Mouse (Mus musculus): ENCODE results near the gene Gpalpp1. TPM values are rescaled to one million over a fixed set of nuclear protein-coding genes. Genes with fewer than 3 reads are reported as not detected.

Gene Gpalpp1
- polyA plus RNA-seq (2016; fragmentation: Nextera tagmentation; extraction: Ambion mirVana) = 16.8 and 17.6 TPM in 2 replicates

GRCm38 (mm10) chr14:76110396-76111221 is at the start of gene Gpalpp1, which contains the start of gene Nufip1:
Gene Gpalpp1, minus strand, starts transcription at chr14:76110760.
Gene Nufip1, plus strand, starts transcription at chr14:76110891.
- peak within 1 kb of the TSS; percentile 90 for H3K4me3 ChIP-seq
- under 1% methylated on average over 69 of the region's 69 CpGs for WGBS
- H3K4me1 ChIP-seq = peaks cover 28% of the 10 kb centered on the region
- H3K27ac ChIP-seq (replicated peaks) = peak within 1 kb of the TSS; percentile 87
- DNase-seq (ENCODE audit: low spot score) = peak; percentile 93
- H3K9me3 ChIP-seq (replicated peaks) = no peaks in the 10 kb centered on the region
- H3K36me3 ChIP-seq = peaks cover 33% of the 10 kb centered on the region
- no peaks in the 10 kb centered on the region for H3K27me3 ChIP-seq (ENCODE audit: low read depth, poor library complexity, severe bottlenecking)

GRCm38 (mm10) chr14:76158192-76158785 is 47.7 kb upstream of the Gpalpp1 start:
- no peak overlapping the region for H3K4me3 ChIP-seq
- peaks cover 10% of the 10 kb centered on the region for H3K4me1 ChIP-seq
- 70% methylated on average over 5 of the region's 5 CpGs for WGBS
- DNase-seq (ENCODE audit: low spot score) = no peak
- H3K27me3 ChIP-seq (ENCODE audit: low read depth, poor library complexity, severe bottlenecking) = no peaks in the 10 kb centered on the region
- peaks cover 4% of the 10 kb centered on the region; the same call in 1 of the 2 replicates for H3K9me3 ChIP-seq (replicated peaks)
- H3K27ac ChIP-seq (replicated peaks) = no peak overlapping the region
- H3K36me3 ChIP-seq = no peaks in the 10 kb centered on the region

GRCm38 (mm10) chr14:76153828-76154227 is 43.3 kb upstream of the Gpalpp1 start:
- H3K9me3 ChIP-seq (replicated peaks) = no peaks in the 10 kb centered on the region
- no peak for DNase-seq (ENCODE audit: low spot score)
- WGBS = 26% methylated on average over 6 of the region's 6 CpGs
- peak overlapping the region; percentile 74 for H3K4me3 ChIP-seq
- no peaks in the 10 kb centered on the region for H3K27me3 ChIP-seq (ENCODE audit: low read depth, poor library complexity, severe bottlenecking)
- peaks cover 38% of the 10 kb centered on the region for H3K4me1 ChIP-seq
- peak overlapping the region; percentile 99 for H3K27ac ChIP-seq (replicated peaks)
- H3K36me3 ChIP-seq = no peaks in the 10 kb centered on the region

DNA sequence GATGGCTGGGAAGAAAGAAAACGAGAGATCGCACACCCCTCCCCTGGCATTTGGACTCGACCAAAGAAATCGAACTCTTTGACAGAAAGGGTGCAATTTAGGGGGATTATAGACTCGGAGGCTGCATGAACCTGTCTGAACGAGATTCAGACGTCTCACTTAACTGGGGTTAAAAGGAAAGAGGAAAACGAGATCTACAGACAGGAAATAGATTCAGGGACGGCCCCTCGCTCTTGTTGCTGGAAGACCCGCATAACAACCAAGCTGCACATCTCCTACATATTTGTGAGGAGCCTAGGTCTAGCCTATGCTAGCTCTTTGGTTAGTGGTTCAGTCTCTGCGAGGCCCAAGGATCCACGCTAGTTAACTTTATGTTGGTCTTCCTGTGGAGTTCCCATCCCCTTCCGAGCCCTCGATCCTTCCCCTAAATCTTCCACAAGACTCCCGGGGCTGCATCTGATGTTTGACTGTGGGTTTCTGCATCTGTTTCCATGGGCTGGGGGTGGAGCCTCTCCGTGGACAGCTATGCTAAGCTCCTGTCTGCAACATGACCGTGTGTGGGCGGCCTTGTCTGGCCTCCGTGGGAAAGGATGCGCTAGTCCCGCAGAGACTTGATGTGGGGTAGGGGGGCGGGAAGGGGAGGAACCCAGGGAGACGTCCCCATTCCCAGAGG is 42.6 kb upstream of the Gpalpp1 start:
- Histone ChIP-seq H3K9me3 (replicated peaks) (no peaks in the 10 kb centered on the region), H3K4me1 (peaks cover 38% of the 10 kb centered on the region), H3K27ac (replicated peaks) (peak overlapping the region; percentile 99), H3K36me3 (no peaks in the 10 kb centered on the region), H3K4me3 (peak overlapping the region; percentile 74), H3K27me3 (ENCODE audit: low read depth, poor library complexity, severe bottlenecking) (no peaks in the 10 kb centered on the region)
- peak; percentile 60 for DNase-seq (ENCODE audit: low spot score)
- WGBS = under 1% methylated on average over 24 of the region's 24 CpGs

DNA sequence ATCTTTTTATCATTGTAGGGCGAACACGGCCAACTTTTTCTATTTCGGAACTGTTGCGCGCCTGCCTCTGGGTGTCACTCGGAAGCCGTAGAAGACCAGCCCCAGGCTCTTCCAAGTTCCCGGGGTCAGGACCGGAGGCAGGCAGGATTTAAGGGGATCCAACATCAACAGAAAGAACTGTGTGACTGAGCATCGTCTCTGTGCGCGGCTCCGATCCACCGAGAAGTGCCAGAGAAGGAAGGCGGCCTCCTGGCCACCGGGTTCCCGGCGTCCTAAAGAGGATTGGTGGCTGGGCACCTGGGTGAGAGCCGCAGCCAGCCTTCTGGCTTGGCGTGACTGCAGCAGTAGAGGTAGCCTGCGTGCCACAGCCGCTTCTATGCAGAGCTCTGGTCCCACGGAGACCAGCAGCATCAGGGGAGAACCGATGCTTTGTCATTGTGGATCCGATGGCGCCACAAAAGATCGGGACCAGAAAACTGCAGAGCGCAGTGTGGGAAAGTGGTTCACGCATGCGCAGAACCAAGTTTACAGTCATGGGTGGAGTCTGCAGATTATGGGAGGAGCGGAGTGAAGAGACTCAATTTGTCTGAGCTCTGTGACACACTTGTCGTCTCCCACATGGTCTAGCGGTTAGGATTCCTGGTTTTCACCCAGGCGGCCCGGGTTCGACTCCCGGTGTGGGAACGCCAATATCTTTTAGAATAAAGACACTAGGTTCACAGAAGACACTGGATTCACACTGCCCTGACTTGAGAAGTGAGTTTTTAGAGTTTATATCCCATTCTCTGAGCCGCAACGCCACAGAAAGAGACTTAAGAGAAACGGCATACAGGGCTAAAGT is 41.8 kb upstream of the Gpalpp1 start:
- WGBS = under 1% methylated on average over 41 of the region's 41 CpGs
- H3K27ac ChIP-seq (replicated peaks) = peak overlapping the region; percentile 99
- no peaks in the 10 kb centered on the region for H3K27me3 ChIP-seq (ENCODE audit: low read depth, poor library complexity, severe bottlenecking)
- H3K4me1 ChIP-seq = peaks cover 38% of the 10 kb centered on the region
- no peaks in the 10 kb centered on the region for H3K9me3 ChIP-seq (replicated peaks)
- H3K36me3 ChIP-seq = no peaks in the 10 kb centered on the region
- H3K4me3 ChIP-seq = peak overlapping the region; percentile 74
- peak; percentile 95 for DNase-seq (ENCODE audit: low spot score)

DNA sequence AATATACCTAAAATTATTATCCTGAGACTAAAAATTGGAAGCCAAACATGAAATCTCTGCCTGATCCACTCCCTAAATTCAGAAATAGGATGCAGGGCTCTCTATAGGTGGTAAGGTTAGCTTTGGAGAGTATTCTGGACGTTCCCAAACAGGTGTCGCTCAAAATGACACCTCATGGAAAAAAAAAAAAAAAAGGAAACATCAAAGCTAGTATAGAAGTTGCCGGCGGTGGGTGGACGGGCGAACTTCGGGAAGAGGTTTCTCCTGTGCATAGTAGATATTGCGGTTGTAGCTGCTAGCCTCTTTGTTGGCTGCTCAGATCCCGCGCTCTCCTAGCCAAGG is 41.2 kb upstream of the Gpalpp1 start:
- peak overlapping the region; percentile 74 for H3K4me3 ChIP-seq
- no peak for DNase-seq (ENCODE audit: low spot score)
- no peaks in the 10 kb centered on the region for H3K36me3 ChIP-seq
- H3K27ac ChIP-seq (replicated peaks) = peak overlapping the region; percentile 99
- no peaks in the 10 kb centered on the region for H3K27me3 ChIP-seq (ENCODE audit: low read depth, poor library complexity, severe bottlenecking)
- H3K9me3 ChIP-seq (replicated peaks) = no peaks in the 10 kb centered on the region
- H3K4me1 ChIP-seq = peaks cover 38% of the 10 kb centered on the region
- under 1% methylated on average over 10 of the region's 10 CpGs for WGBS

DNA sequence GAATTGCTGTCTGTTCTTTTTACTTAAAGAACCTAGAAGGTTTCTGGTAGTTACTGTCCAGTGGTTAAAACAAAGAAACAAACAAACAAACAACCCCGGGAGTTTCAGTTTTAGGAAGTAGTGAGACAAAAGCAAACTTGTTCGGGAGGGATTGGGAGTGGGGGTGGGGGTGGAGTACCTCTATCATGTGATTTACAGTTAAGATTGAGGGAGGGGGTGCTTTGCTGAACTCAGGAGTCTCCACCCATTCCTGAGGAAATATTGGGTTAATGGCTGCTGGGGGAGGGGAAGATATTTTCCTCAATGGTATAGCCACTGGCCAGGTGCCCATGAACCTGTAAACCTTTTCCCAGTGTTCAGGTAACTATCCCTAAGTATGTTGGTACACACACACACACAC is 40.5 kb upstream of the Gpalpp1 start:
- no peaks in the 10 kb centered on the region for H3K27me3 ChIP-seq (ENCODE audit: low read depth, poor library complexity, severe bottlenecking)
- H3K36me3 ChIP-seq = no peaks in the 10 kb centered on the region
- no peak overlapping the region for H3K27ac ChIP-seq (replicated peaks)
- H3K4me1 ChIP-seq = peaks cover 41% of the 10 kb centered on the region
- 87% methylated on average over 2 of the region's 2 CpGs for WGBS
- no peaks in the 10 kb centered on the region for H3K9me3 ChIP-seq (replicated peaks)
- peak overlapping the region; percentile 74; the same call in 1 of the 2 replicates for H3K4me3 ChIP-seq
- no peak for DNase-seq (ENCODE audit: low spot score)

- Histone ChIP-seq H3K4me1 (peaks cover 46% of the 10 kb centered on the region), H3K9me3 (replicated peaks) (no peaks in the 10 kb centered on the region), H3K36me3 (no peaks in the 10 kb centered on the region), H3K27me3 (ENCODE audit: low read depth, poor library complexity, severe bottlenecking) (no peaks in the 10 kb centered on the region), H3K4me3 (no peak overlapping the region), H3K27ac (replicated peaks) (peak overlapping the region; percentile 6; the same call in 1 of the 2 replicates)
- DNase-seq (ENCODE audit: low spot score) = no peak
- 84% methylated on average over 11 of the region's 11 CpGs for WGBS
These were observed 39.9 kb upstream of the Gpalpp1 start for GRCm38 (mm10) chr14:76150499-76150898.

- 44% methylated on average over 13 of the region's 13 CpGs for WGBS
- Histone ChIP-seq H3K4me3 (no peak overlapping the region), H3K27ac (replicated peaks) (no peak overlapping the region; the same call in 1 of the 2 replicates), H3K4me1 (peaks cover 48% of the 10 kb centered on the region), H3K27me3 (ENCODE audit: low read depth, poor library complexity, severe bottlenecking) (no peaks in the 10 kb centered on the region), H3K36me3 (no peaks in the 10 kb centered on the region), H3K9me3 (replicated peaks) (no peaks in the 10 kb centered on the region)
- DNase-seq (ENCODE audit: low spot score) = no peak
These were observed 39.1 kb upstream of the Gpalpp1 start for GRCm38 (mm10) chr14:76149531-76150179.

GRCm38 (mm10) chr14:76148294-76148693 is 37.7 kb upstream of the Gpalpp1 start:
- Histone ChIP-seq H3K27ac (replicated peaks) (no peak overlapping the region), H3K36me3 (no peaks in the 10 kb centered on the region), H3K9me3 (replicated peaks) (no peaks in the 10 kb centered on the region), H3K27me3 (ENCODE audit: low read depth, poor library complexity, severe bottlenecking) (no peaks in the 10 kb centered on the region), H3K4me1 (peaks cover 39% of the 10 kb centered on the region), H3K4me3 (no peak overlapping the region)
- no peak for DNase-seq (ENCODE audit: low spot score)
- WGBS = 92% methylated on average over 10 of the region's 10 CpGs

DNA sequence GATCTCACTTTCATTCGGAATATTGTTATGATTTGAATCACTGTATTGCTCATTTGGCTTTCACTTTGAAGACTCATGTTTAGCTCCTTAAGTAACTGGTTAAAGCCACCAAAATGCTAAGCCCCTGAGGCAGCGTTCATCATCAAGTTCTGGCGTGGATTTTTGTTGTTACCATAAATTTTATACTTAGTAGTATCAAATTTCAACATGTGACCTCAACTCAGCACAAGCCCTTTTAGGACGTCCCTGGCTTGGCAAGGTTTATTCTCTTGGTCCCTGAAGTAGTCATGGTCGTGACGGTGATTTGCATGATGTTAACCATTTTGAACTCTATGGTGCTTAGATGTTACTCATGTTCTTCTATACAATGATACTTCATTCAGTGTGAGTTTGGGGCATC is 36.5 kb upstream of the Gpalpp1 start:
- no peaks in the 10 kb centered on the region for H3K27me3 ChIP-seq (ENCODE audit: low read depth, poor library complexity, severe bottlenecking)
- no peak overlapping the region for H3K4me3 ChIP-seq
- no peaks in the 10 kb centered on the region for H3K36me3 ChIP-seq
- WGBS = 86% methylated on average over 6 of the region's 6 CpGs
- H3K9me3 ChIP-seq (replicated peaks) = no peaks in the 10 kb centered on the region
- no peak overlapping the region for H3K27ac ChIP-seq (replicated peaks)
- H3K4me1 ChIP-seq = peaks cover 32% of the 10 kb centered on the region
- DNase-seq (ENCODE audit: low spot score) = no peak

GRCm38 (mm10) chr14:76145868-76146267 is 35.3 kb upstream of the Gpalpp1 start:
- H3K4me3 ChIP-seq = no peak overlapping the region
- H3K27ac ChIP-seq (replicated peaks) = 0 out of 2 replicates have a peak overlapping the region, but pooled peaks have one; percentile 19
- H3K4me1 ChIP-seq = peaks cover 22% of the 10 kb centered on the region
- no peak for DNase-seq (ENCODE audit: low spot score)
- no peaks in the 10 kb centered on the region for H3K36me3 ChIP-seq
- no peaks in the 10 kb centered on the region for H3K27me3 ChIP-seq (ENCODE audit: low read depth, poor library complexity, severe bottlenecking)
- 53% methylated on average over 7 of the region's 7 CpGs for WGBS
- H3K9me3 ChIP-seq (replicated peaks) = no peaks in the 10 kb centered on the region

Data from midbrain, embryonic 10.5 days (tissue).